ENCODE assay signal across 25 mouse cellular contexts in genomic region chr9:20562177-20562576, GRCm38 (mm10). TPM values are rescaled to one million over a fixed set of nuclear protein-coding genes. Genes with fewer than 3 reads are reported as not detected.
DNase-seq lines count a peak whose midpoint lies in the region; ATAC-seq and TF ChIP-seq lines count a peak whose summit lies in the region.
"Had no signal": no experiment of that assay in that cellular context is flagged by ENCODE, and none has a peak within 500 bp of the region (broad histone marks: within the 10 kb centered on the region; RNA-seq: fewer than 3 reads in every experiment).

No protein-coding gene starts in this region.

- no peak overlapping the region for H3K27ac ChIP-seq in intestine, embryonic 14.5 days (ENCODE audit: low read depth)
- no peak overlapping the region for H3K27ac ChIP-seq in intestine, postnatal 0 days (ENCODE audit: low read depth, low read length)
- H3K27ac ChIP-seq in MEL (ENCODE audit: control insufficient read depth, low read depth, low read length) = no peak overlapping the region
- H3K27ac ChIP-seq: embryonic facial prominence, embryonic 13.5 days; gastrocnemius, adult 2 months; heart, embryonic 10.5 days; hindbrain, embryonic 15.5 days; limb, embryonic 12.5 days; liver, embryonic 15.5 days; midbrain, embryonic 12.5 days; stomach, postnatal 0 days had no signal

- TF ChIP-seq CTCF in intestine, postnatal 0 days (IDR thresholded peaks at IDR 0.05; ENCODE audit: low read depth) = no peak
- TF ChIP-seq CTCF in MEL (IDR thresholded peaks at IDR 0.05 in 2 of 3, conservative IDR thresholded peaks at IDR 0.05 in 1 of 3; ENCODE audit: control insufficient read depth in 1 of 3, insufficient read depth in 1 of 3, low read depth in 2 of 3, low read length in 3 of 3, poor library complexity in 1 of 3, severe bottlenecking in 1 of 3) = peak; percentile 47 to 56 (median 52)

- no peaks in the 10 kb centered on the region for H3K4me1 ChIP-seq in intestine, embryonic 14.5 days (replicated peaks; ENCODE audit: control insufficient read depth, insufficient read depth, low read length)
- H3K4me1 ChIP-seq in intestine, postnatal 0 days (replicated peaks; ENCODE audit: control insufficient read depth, insufficient read depth, low read length) = no peaks in the 10 kb centered on the region
- no peaks in the 10 kb centered on the region for H3K4me1 ChIP-seq in MEL (ENCODE audit: control insufficient read depth in 1 of 2, insufficient read depth in 2 of 2, low read length in 2 of 2)
- H3K4me1 ChIP-seq: embryonic facial prominence, embryonic 13.5 days; hindbrain, embryonic 15.5 days; limb, embryonic 12.5 days; liver, embryonic 15.5 days; midbrain, embryonic 12.5 days had no signal

- no peak overlapping the region for H3K9ac ChIP-seq in intestine, embryonic 14.5 days (ENCODE audit: low read length)
- no peak overlapping the region for H3K9ac ChIP-seq in intestine, postnatal 0 days (ENCODE audit: low read depth, low read length)
- H3K9ac ChIP-seq in MEL (ENCODE audit: control insufficient read depth, low read depth, low read length, poor library complexity, severe bottlenecking) = no peak overlapping the region
- H3K9ac ChIP-seq: embryonic facial prominence, embryonic 13.5 days; hindbrain, embryonic 15.5 days; limb, embryonic 12.5 days; liver, embryonic 15.5 days; midbrain, embryonic 12.5 days had no signal

- 83% methylated on average over 5 of the region's 5 CpGs for WGBS in intestine, embryonic 14.5 days
- 91% methylated on average over 5 of the region's 5 CpGs for WGBS in intestine, postnatal 0 days

- no peak overlapping the region for H3K4me3 ChIP-seq in intestine, embryonic 14.5 days (ENCODE audit: low read depth, low read length)
- H3K4me3 ChIP-seq in intestine, postnatal 0 days (ENCODE audit: low read depth, low read length) = no peak overlapping the region
- H3K4me3 ChIP-seq in MEL (ENCODE audit: control insufficient read depth in 1 of 2, insufficient read depth in 1 of 2, low read depth in 2 of 2, low read length in 2 of 2) = no peak overlapping the region
- H3K4me3 ChIP-seq: embryonic facial prominence, embryonic 13.5 days; erythroblast, embryonic 14.5 days; gastrocnemius, adult 2 months; heart, embryonic 10.5 days; hindbrain, embryonic 15.5 days; limb, embryonic 12.5 days; liver, embryonic 15.5 days; midbrain, embryonic 12.5 days had no signal

- no peak for TF ChIP-seq EP300 in MEL (IDR thresholded peaks at IDR 0.05; ENCODE audit: low read depth in 1 of 2, low read length in 2 of 2)

- H3K79me2 ChIP-seq in MEL (ENCODE audit: control insufficient read depth, insufficient read depth, low read length, poor library complexity) = no peaks in the 10 kb centered on the region

- TF ChIP-seq POLR2A in MEL (IDR thresholded peaks at IDR 0.05; ENCODE audit: control insufficient read depth in 1 of 2, insufficient read depth in 1 of 2, low read depth in 1 of 2, low read length in 2 of 2, poor library complexity in 1 of 2) = no peak

- H3K9me3 ChIP-seq in intestine, embryonic 14.5 days (ENCODE audit: control insufficient read depth, low read length) = no peaks in the 10 kb centered on the region
- H3K9me3 ChIP-seq in intestine, postnatal 0 days (ENCODE audit: control insufficient read depth) = no peaks in the 10 kb centered on the region
- no peaks in the 10 kb centered on the region for H3K9me3 ChIP-seq in MEL (replicated peaks; ENCODE audit: insufficient read depth, low read length)
- H3K9me3 ChIP-seq: embryonic facial prominence, embryonic 13.5 days; G1E; heart, embryonic 10.5 days; hindbrain, embryonic 15.5 days; liver, embryonic 15.5 days; midbrain, embryonic 12.5 days had no signal

- no peaks in the 10 kb centered on the region for H3K36me3 ChIP-seq in intestine, embryonic 14.5 days (ENCODE audit: control insufficient read depth, insufficient read depth, low read length)
- no peaks in the 10 kb centered on the region for H3K36me3 ChIP-seq in intestine, postnatal 0 days (ENCODE audit: control insufficient read depth, insufficient read depth)
- H3K36me3 ChIP-seq in MEL (ENCODE audit: control insufficient read depth in 1 of 2, insufficient read depth in 2 of 2, low read length in 2 of 2) = no peaks in the 10 kb centered on the region
- H3K36me3 ChIP-seq: embryonic facial prominence, embryonic 13.5 days; G1E; heart, embryonic 10.5 days; hindbrain, embryonic 15.5 days; limb, embryonic 12.5 days; liver, embryonic 15.5 days; midbrain, embryonic 12.5 days had no signal

- DNase-seq in intestine, embryonic 14.5 days (ENCODE audit: low spot score) = peak; percentile 31
- DNase-seq in thymus, postnatal 36 days = peak; percentile 7 to 11
- no peak for DNase-seq in thymus, postnatal 10 days (ENCODE audit: low spot score in 2 of 2)
- DNase-seq in MEL (ENCODE audit: low read depth, low spot score) = peak; percentile 54
- DNase-seq in induced T-regulatory cell, adult 2 months (ENCODE audit: low read depth) = peak; percentile 30
- DNase-seq in spleen, adult 18-20 months = no peak
- DNase-seq in layer of hippocampus, adult 18-20 months (ENCODE audit: low spot score in 2 of 2) = no peak
- DNase-seq: adrenal gland, postnatal 36 days; cerebellum, adult 11-12 months; cerebellum, postnatal 10 days; gastrocnemius, adult 2 months; kidney, postnatal 25 days had no signal

- no peaks in the 10 kb centered on the region for H3K27me3 ChIP-seq in intestine, embryonic 14.5 days (replicated peaks; ENCODE audit: control insufficient read depth, insufficient read depth, low read length)
- no peaks in the 10 kb centered on the region for H3K27me3 ChIP-seq in intestine, postnatal 0 days (replicated peaks; ENCODE audit: control insufficient read depth, insufficient read depth, low read length)
- peaks cover 9 to 15% of the 10 kb centered on the region in 2 experiments for H3K27me3 ChIP-seq in MEL (ENCODE audit: control insufficient read depth in 1 of 2, insufficient read depth in 2 of 2, low read length in 2 of 2)
- H3K27me3 ChIP-seq: embryonic facial prominence, embryonic 13.5 days; hindbrain, embryonic 15.5 days; limb, embryonic 12.5 days; liver, embryonic 15.5 days; midbrain, embryonic 12.5 days had no signal

- peak; percentile 47 for TF ChIP-seq RAD21 in MEL (IDR thresholded peaks at IDR 0.05; ENCODE audit: low read depth, low read length)

- ATAC-seq in intestine, embryonic 14.5 days (replicated peaks; ENCODE audit: low FRiP score, low TSS enrichment, low read depth) = no peak
- ATAC-seq in intestine, postnatal 0 days = no peak
- ATAC-seq: forebrain, embryonic 14.5 days; intestine, embryonic 16.5 days; lung, postnatal 0 days had no signal

- H3K4me2 ChIP-seq in intestine, embryonic 14.5 days (ENCODE audit: low read length) = no peak overlapping the region
- H3K4me2 ChIP-seq in intestine, postnatal 0 days (replicated peaks; ENCODE audit: low read depth) = no peak overlapping the region
- H3K4me2 ChIP-seq: embryonic facial prominence, embryonic 13.5 days; hindbrain, embryonic 15.5 days; limb, embryonic 12.5 days; liver, embryonic 15.5 days; midbrain, embryonic 12.5 days had no signal

TF ChIP-seq in MEL, 35 proteins besides CTCF, POLR2A, EP300 and RAD21:
- TF ChIP-seq ZC3H11A (IDR thresholded peaks at IDR 0.05; ENCODE audit: low read depth, low read length) (peak; percentile 41), ZMIZ1 (IDR thresholded peaks at IDR 0.05; ENCODE audit: low read depth, low read length) (no peak), SMC3 (IDR thresholded peaks at IDR 0.05; ENCODE audit: low read depth, low read length) (peak; percentile 56)

RNA-seq across cellular contexts. Expression of gene Zfp846, which starts 18.9 kb away (rescaled TPM):
- polyA plus RNA-seq in intestine, embryonic 14.5 days (2014; fragmentation: Nextera tagmentation; extraction: Ambion mirVana) = 16.5 and 21.6 TPM in 2 replicates
- 5.2 and 5.7 TPM in 2 replicates for polyA plus RNA-seq in intestine, postnatal 0 days (2015; fragmentation: Nextera tagmentation; extraction: Ambion mirVana)
- 7.8 and 10.2 TPM in 2 replicates for total RNA-seq in MEL (2012; rRNA removed)
- polyA plus RNA-seq in MEL (2012; ENCODE audit: insufficient read depth in 1 of 2, insufficient read length in 2 of 2, low read depth in 1 of 2, low replicate concordance in 2 of 2, missing spikeins in 1 of 2) = 10 to 100 TPM in 1 of 2 experiments, not detected in 1; 11.2 TPM
- 10 to 100 TPM; 17.1 to 18.0 TPM for total RNA-seq in layer of hippocampus, adult 18-20 months (2021)

RNA-seq across cellular contexts. Expression of gene Zfp266, which starts 41.0 kb away (rescaled TPM):
- 66.7 and 73.6 TPM in 2 replicates for polyA plus RNA-seq in intestine, embryonic 14.5 days (2014; fragmentation: Nextera tagmentation; extraction: Ambion mirVana)
- polyA plus RNA-seq in intestine, postnatal 0 days (2015; fragmentation: Nextera tagmentation; extraction: Ambion mirVana) = 17.5 and 22.1 TPM in 2 replicates
- total RNA-seq in MEL (2012; rRNA removed) = 68.1 and 88.0 TPM in 2 replicates
- 10 to 100 TPM; 30.7 to 31.5 TPM for polyA plus RNA-seq in MEL (2012; ENCODE audit: insufficient read depth in 1 of 2, insufficient read length in 2 of 2, low read depth in 1 of 2, low replicate concordance in 2 of 2, missing spikeins in 1 of 2)
- 10 to 100 TPM; 41.6 to 45.7 TPM for total RNA-seq in layer of hippocampus, adult 18-20 months (2021)

Comparison
In these comparisons a context has a peak if more than half of its experiments do, and no peak if none do; other contexts are left out.
1. DNase-seq: peak in intestine, embryonic 14.5 days (single experiment), thymus, postnatal 36 days (2 of 2), MEL (single experiment) and induced T-regulatory cell, adult 2 months (single experiment); none in thymus, postnatal 10 days (0 of 2), spleen, adult 18-20 months (0 of 2) and layer of hippocampus, adult 18-20 months (0 of 2).